Mouse (Mus musculus) neural tube, embryonic 12.5 days (tissue): ENCODE data around the gene Rnase4. TPM values are rescaled to one million over a fixed set of nuclear protein-coding genes. Genes with fewer than 3 reads are reported as not detected.
A peak's percentile ranks its signal among the peaks of the same experiment; 100 is the strongest.

Experiments used
- ATAC-seq: fragments of 200-750 bp; cut with Nextera tagmentation; 2 replicates; pipeline ENCODE4 v1.8.0; 2017; ENCODE audit warnings: low read depth, mild to moderate bottlenecking, moderate TSS enrichment, moderate library complexity; ENCODE audit not compliant: low FRiP score
- H3K27ac ChIP-seq: fragments of 300-500 bp; sonication (generic); 2 replicates; pipeline ENCODE4 v1.5.1; 2016
- H3K27me3 ChIP-seq: fragments of 300-500 bp; sonication (generic); replicated peaks from 2 replicates; pipeline ENCODE4 v1.6.1; 2016; ENCODE audit warnings: mild to moderate bottlenecking
- H3K36me3 ChIP-seq: fragments of 300-500 bp; sonication (generic); 2 replicates; pipeline ENCODE4 v1.6.1; 2016; ENCODE audit warnings: mild to moderate bottlenecking
- H3K4me1 ChIP-seq: fragments of 300-500 bp; sonication (generic); 2 replicates; pipeline ENCODE4 v1.6.1; 2016
- H3K4me2 ChIP-seq: fragments of 300-500 bp; sonication (generic); replicated peaks from 2 replicates; pipeline ENCODE4 v1.6.1; 2016; ENCODE audit warnings: mild to moderate bottlenecking
- H3K4me3 ChIP-seq: fragments of 300-500 bp; sonication (generic); 2 replicates; pipeline ENCODE4 v1.5.1; 2016
- H3K9ac ChIP-seq: fragments of 300-500 bp; sonication (generic); 2 replicates; pipeline ENCODE4 v1.6.1; 2016; ENCODE audit warnings: mild to moderate bottlenecking
- H3K9me3 ChIP-seq: fragments of 300-500 bp; sonication (generic); 2 replicates; pipeline ENCODE4 v1.6.1; 2016; ENCODE audit warnings: mild to moderate bottlenecking
- WGBS: fragments of 180-500 bp; shearing (Covaris S2); methylation state at CpG from one replicate; pipeline ENCODE4 v1.1.7; 2016; 5-methylcytosine and 5-hydroxymethylcytosine counted together
- polyA plus RNA-seq: library from polyadenylated mRNA; unstranded; fragments of >200 nt; fragmentation: Nextera tagmentation; extraction: Ambion mirVana; gene quantifications from 2 replicates; pipeline ENCODE4 v1.2.1, GENCODE M21; 2016

Gene Rnase4
- polyA plus RNA-seq, 1 experiment from 2014 or later: 14.5 TPM

GRCm38 (mm10) chr14:51074335-51074734 lies 16.5 kb upstream of the Rnase4 start, which contains the start of gene Olfr750:
Olfr750 (minus strand) TSS chr14:51074435.
- 86% methylated on average over 3 of the region's 3 CpGs for WGBS
- Histone ChIP-seq H3K4me1 (no peaks in the 10 kb centered on the region), H3K36me3 (no peaks in the 10 kb centered on the region), H3K4me3 (no peak within 1 kb of the TSS), H3K9ac (no peak within 1 kb of the TSS), H3K4me2 (no peak within 1 kb of the TSS), H3K27ac (no peak within 1 kb of the TSS), H3K27me3 (no peaks in the 10 kb centered on the region), H3K9me3 (no peaks in the 10 kb centered on the region)
- ATAC-seq: no peak

- no peak for ATAC-seq
- no peak overlapping the region for H3K4me3 ChIP-seq
- H3K36me3 ChIP-seq: no peaks in the 10 kb centered on the region
- no peaks in the 10 kb centered on the region for H3K9me3 ChIP-seq
- H3K9ac ChIP-seq: no peak overlapping the region
- WGBS: 85% methylated on average over 1 of the region's 1 CpGs
- H3K27ac ChIP-seq: no peak overlapping the region
- peaks cover 3% of the 10 kb centered on the region; the same call in 1 of the 2 replicates for H3K27me3 ChIP-seq
- peaks cover 10% of the 10 kb centered on the region; the same call in 1 of the 2 replicates for H3K4me1 ChIP-seq
- no peak overlapping the region for H3K4me2 ChIP-seq
These were observed 11.7 kb upstream of the Rnase4 start for GRCm38 (mm10) chr14:51079180-51079579.

- Histone ChIP-seq H3K9ac (no peak overlapping the region), H3K36me3 (no peaks in the 10 kb centered on the region), H3K9me3 (no peaks in the 10 kb centered on the region), H3K4me1 (peaks cover 10% of the 10 kb centered on the region; the same call in 1 of the 2 replicates), H3K27ac (no peak overlapping the region), H3K27me3 (peaks cover 3% of the 10 kb centered on the region; the same call in 1 of the 2 replicates), H3K4me3 (no peak overlapping the region), H3K4me2 (no peak overlapping the region)
- WGBS: 94% methylated on average over 2 of the region's 2 CpGs
- ATAC-seq: no peak
These were observed 9.8 kb upstream of the Rnase4 start for GRCm38 (mm10) chr14:51081035-51081434.

- WGBS: 3% methylated on average over 40 of the region's 40 CpGs
- peaks cover 10% of the 10 kb centered on the region; the same call in 1 of the 2 replicates for H3K4me1 ChIP-seq
- H3K9ac ChIP-seq: peak overlapping the region; percentile 33
- no peaks in the 10 kb centered on the region for H3K36me3 ChIP-seq
- ATAC-seq: peak; percentile 58; the same call in 1 of the 2 replicates
- peaks cover 3% of the 10 kb centered on the region; the same call in 1 of the 2 replicates for H3K27me3 ChIP-seq
- peak overlapping the region; percentile 42 for H3K4me3 ChIP-seq
- no peak overlapping the region for H3K27ac ChIP-seq
- H3K9me3 ChIP-seq: no peaks in the 10 kb centered on the region
- H3K4me2 ChIP-seq: peak overlapping the region; percentile 75
These were observed 8.0 kb upstream of the Rnase4 start for GRCm38 (mm10) chr14:51082599-51083581.

- no peak overlapping the region for H3K9ac ChIP-seq
- peak overlapping the region; percentile 75 for H3K4me2 ChIP-seq
- 21% methylated on average over 7 of the region's 7 CpGs for WGBS
- no peaks in the 10 kb centered on the region for H3K9me3 ChIP-seq
- H3K27ac ChIP-seq: no peak overlapping the region
- no peak for ATAC-seq
- peaks cover 10% of the 10 kb centered on the region; the same call in 1 of the 2 replicates for H3K4me1 ChIP-seq
- no peaks in the 10 kb centered on the region for H3K36me3 ChIP-seq
- peaks cover 3% of the 10 kb centered on the region; the same call in 1 of the 2 replicates for H3K27me3 ChIP-seq
- peak overlapping the region; percentile 42; the same call in 1 of the 2 replicates for H3K4me3 ChIP-seq
These were observed 7.1 kb upstream of the Rnase4 start for GRCm38 (mm10) chr14:51083805-51084204.

GRCm38 (mm10) chr14:51085086-51085485 lies 5.8 kb upstream of the Rnase4 start:
- peaks cover 10% of the 10 kb centered on the region; the same call in 1 of the 2 replicates for H3K4me1 ChIP-seq
- H3K27ac ChIP-seq: no peak overlapping the region
- H3K9me3 ChIP-seq: no peaks in the 10 kb centered on the region
- no peak overlapping the region for H3K4me2 ChIP-seq
- no peak overlapping the region for H3K9ac ChIP-seq
- no peak for ATAC-seq
- no peak overlapping the region for H3K4me3 ChIP-seq
- WGBS: 85% methylated on average over 2 of the region's 2 CpGs
- no peaks in the 10 kb centered on the region for H3K36me3 ChIP-seq
- peaks cover 3% of the 10 kb centered on the region; the same call in 1 of the 2 replicates for H3K27me3 ChIP-seq

- Histone ChIP-seq H3K27me3 (peaks cover 3% of the 10 kb centered on the region; the same call in 1 of the 2 replicates), H3K9ac (no peak overlapping the region), H3K36me3 (no peaks in the 10 kb centered on the region), H3K4me2 (no peak overlapping the region), H3K4me3 (no peak overlapping the region), H3K27ac (no peak overlapping the region), H3K9me3 (no peaks in the 10 kb centered on the region), H3K4me1 (peaks cover 10% of the 10 kb centered on the region; the same call in 1 of the 2 replicates)
- WGBS: 84% methylated on average over 4 of the region's 4 CpGs
- no peak for ATAC-seq
These were observed 5.0 kb upstream of the Rnase4 start for GRCm38 (mm10) chr14:51085911-51086310.

GRCm38 (mm10) chr14:51087762-51088161 lies 3.1 kb upstream of the Rnase4 start:
- peaks cover 10% of the 10 kb centered on the region; the same call in 1 of the 2 replicates for H3K4me1 ChIP-seq
- WGBS: 10% methylated on average over 9 of the region's 9 CpGs

GRCm38 (mm10) chr14:51088166-51088969 lies 2.5 kb upstream of the Rnase4 start:
- peak; percentile 34 for ATAC-seq
- no peaks in the 10 kb centered on the region for H3K36me3 ChIP-seq
- H3K4me3 ChIP-seq: peak overlapping the region; percentile 60
- peaks cover 4% of the 10 kb centered on the region; the same call in 1 of the 2 replicates for H3K4me1 ChIP-seq
- peak overlapping the region; percentile 72 for H3K4me2 ChIP-seq
- peaks cover 3% of the 10 kb centered on the region; the same call in 1 of the 2 replicates for H3K27me3 ChIP-seq
- H3K27ac ChIP-seq: no peak overlapping the region
- H3K9me3 ChIP-seq: no peaks in the 10 kb centered on the region
- H3K9ac ChIP-seq: peak overlapping the region; percentile 53
- under 1% methylated on average over 23 of the region's 23 CpGs for WGBS

More at GRCm38 (mm10) chr14:51087762-51088161, 3.1 kb upstream of the Rnase4 start:
- Histone ChIP-seq H3K9ac (no peak overlapping the region), H3K36me3 (no peaks in the 10 kb centered on the region), H3K9me3 (no peaks in the 10 kb centered on the region), H3K27me3 (peaks cover 3% of the 10 kb centered on the region; the same call in 1 of the 2 replicates), H3K27ac (no peak overlapping the region), H3K4me3 (peak overlapping the region; percentile 60), H3K4me2 (peak overlapping the region; percentile 72)
- no peak for ATAC-seq

- Histone ChIP-seq H3K9me3 (no peaks in the 10 kb centered on the region), H3K36me3 (no peaks in the 10 kb centered on the region), H3K9ac (peak overlapping the region; percentile 53), H3K4me1 (no peaks in the 10 kb centered on the region), H3K27ac (no peak overlapping the region), H3K4me2 (peak overlapping the region; percentile 72), H3K27me3 (0 out of 2 replicates have a peak, but pooled peaks cover under 1% of the 10 kb centered on the region), H3K4me3 (peak overlapping the region; percentile 60)
- ATAC-seq: peak; percentile 93
- WGBS: under 1% methylated on average over 34 of the region's 34 CpGs
These were observed 1.8 kb upstream of the Rnase4 start for GRCm38 (mm10) chr14:51088970-51089673.

GRCm38 (mm10) chr14:51089674-51090076 lies 1.2 kb upstream of the Rnase4 start:
- H3K4me3 ChIP-seq: peak overlapping the region; percentile 60
- no peak overlapping the region for H3K27ac ChIP-seq
- peak; percentile 4; the same call in 1 of the 2 replicates for ATAC-seq
- WGBS: under 1% methylated on average over 15 of the region's 15 CpGs
- H3K9me3 ChIP-seq: no peaks in the 10 kb centered on the region
- no peaks in the 10 kb centered on the region for H3K4me1 ChIP-seq
- peak overlapping the region; percentile 72 for H3K4me2 ChIP-seq
- no peaks in the 10 kb centered on the region for H3K27me3 ChIP-seq
- no peaks in the 10 kb centered on the region for H3K36me3 ChIP-seq
- H3K9ac ChIP-seq: peak overlapping the region; percentile 62
